ENCODE assay signal across 9 mouse cellular contexts in genomic region chr7:16364319-16364718, GRCm38 (mm10). TPM values are rescaled to one million over a fixed set of nuclear protein-coding genes. Genes with fewer than 3 reads are reported as not detected.
DNase-seq lines count a peak whose midpoint lies in the region; ATAC-seq and TF ChIP-seq lines count a peak whose summit lies in the region.
"Had no signal": no experiment of that assay in that cellular context is flagged by ENCODE, and none has a peak within 500 bp of the region (broad histone marks: within the 10 kb centered on the region; RNA-seq: fewer than 3 reads in every experiment).

No protein-coding gene starts in this region.

- H3K4me2 ChIP-seq in heart, embryonic 14.5 days (ENCODE audit: low read length), result no peak overlapping the region

- no peak overlapping the region for H3K9ac ChIP-seq in heart, embryonic 14.5 days (ENCODE audit: low read length)
- H3K9ac ChIP-seq: liver, embryonic 14.5 days had no signal

- H3K36me3 ChIP-seq in heart, embryonic 14.5 days (ENCODE audit: control insufficient read depth, insufficient read depth, low read length), result peaks cover 89% of the 10 kb centered on the region
- peaks cover 21% of the 10 kb centered on the region for H3K36me3 ChIP-seq in spleen, adult 2 months (ENCODE audit: control insufficient read depth, insufficient read depth, low read length)

- no peak for TF ChIP-seq CTCF in spleen, adult 2 months (IDR thresholded peaks at IDR 0.05; ENCODE audit: extremely low read depth, insufficient read depth, insufficient read length, insufficient replicate concordance)

- no peak for DNase-seq in heart, adult 8-10 months (ENCODE audit: low spot score)
- DNase-seq in spleen, adult 2 months (ENCODE audit: low read depth in 1 of 2, low spot score in 2 of 2), result peak in 1 of 2 experiments; percentile 41
- no peak for DNase-seq in spleen, postnatal 10 days (ENCODE audit: low spot score in 2 of 2)
- DNase-seq in kidney, postnatal 36 days, result peak; percentile 18 to 50
- DNase-seq in ovary, adult 18-20 months (ENCODE audit: low spot score), result no peak
- DNase-seq in adrenal gland, postnatal 36 days, result no peak
- no peak for DNase-seq in cerebellum, adult 11-12 months

- H3K9me3 ChIP-seq in heart, embryonic 14.5 days (ENCODE audit: control insufficient read depth, low read length), result no peaks in the 10 kb centered on the region

- TF ChIP-seq POLR2A in spleen, adult 2 months (IDR thresholded peaks at IDR 0.05; ENCODE audit: low read depth, low read length), result no peak

- 58% methylated on average over 1 of the region's 1 CpGs for WGBS in heart, embryonic 14.5 days
- 28% methylated on average over 1 of the region's 1 CpGs for WGBS in spleen, adult 2 months

- no peaks in the 10 kb centered on the region for H3K27me3 ChIP-seq in heart, embryonic 14.5 days (ENCODE audit: control insufficient read depth, insufficient read depth, low read length)
- H3K27me3 ChIP-seq in spleen, adult 2 months (ENCODE audit: control insufficient read depth, insufficient read depth, low read length), result no peaks in the 10 kb centered on the region

- no peak for ATAC-seq in heart, embryonic 14.5 days (ENCODE audit: insufficient number of reproducible peaks, insufficient read depth, low FRiP score, low read depth)

- H3K4me1 ChIP-seq in heart, embryonic 14.5 days (ENCODE audit: control insufficient read depth in 2 of 2, insufficient read depth in 2 of 2, low read length in 2 of 2), result peaks cover 5 to 17% of the 10 kb centered on the region in 2 experiments; a peak in 2 of 4 replicates
- H3K4me1 ChIP-seq in spleen, adult 2 months (ENCODE audit: control insufficient read depth, insufficient read depth, insufficient read length), result peaks cover 15% of the 10 kb centered on the region; the same call in 1 of the 2 replicates

- peak overlapping the region; percentile 10 to 53; a peak in 3 of 4 replicates for H3K27ac ChIP-seq in heart, embryonic 14.5 days (replicated peaks in 1 of 2; ENCODE audit: control insufficient read depth in 1 of 2, insufficient read depth in 1 of 2, low read depth in 2 of 2, low read length in 2 of 2)
- H3K27ac ChIP-seq in spleen, adult 2 months (ENCODE audit: insufficient read depth, low read length), result peak overlapping the region; percentile 78
- H3K27ac ChIP-seq: liver, embryonic 14.5 days had no signal

- H3K4me3 ChIP-seq in heart, embryonic 14.5 days (ENCODE audit: control insufficient read depth in 1 of 2, insufficient read depth in 1 of 2, low read depth in 1 of 2, low read length in 2 of 2), result no peak overlapping the region
- no peak overlapping the region for H3K4me3 ChIP-seq in spleen, adult 2 months (ENCODE audit: extremely low read depth, insufficient read depth, insufficient read length)

RNA-seq across cellular contexts. Expression of gene Sae1, which starts 23.3 kb away (rescaled TPM):
- 179 and 183 TPM in 2 replicates for polyA plus RNA-seq in heart, embryonic 14.5 days (2014; fragmentation: Nextera tagmentation; extraction: Ambion mirVana)
- total RNA-seq in heart, adult 8-10 months (2022), result 10 to 100 TPM; 31.6 to 38.8 (median 36.1) TPM
- 16.7 and 20.7 TPM in 2 replicates for polyA plus RNA-seq in spleen, adult 2 months (2012; rRNA removed)
- total RNA-seq in adrenal gland, postnatal 36 days (2021), result 10 to 100 TPM; 69.1 to 70.8 TPM

RNA-seq across cellular contexts. Expression of gene Zc3h4, which starts 36.4 kb away (rescaled TPM):
- 8.6 and 10.6 TPM in 2 replicates for polyA plus RNA-seq in heart, embryonic 14.5 days (2014; fragmentation: Nextera tagmentation; extraction: Ambion mirVana)
- 10 to 100 TPM; 22.6 to 32.9 (median 28.8) TPM for total RNA-seq in heart, adult 8-10 months (2022)
- polyA plus RNA-seq in spleen, adult 2 months (2012; rRNA removed), result 47.2 and 57.2 TPM in 2 replicates
- total RNA-seq in adrenal gland, postnatal 36 days (2021), result 10 to 100 TPM; 38.3 to 39.0 TPM

RNA-seq across cellular contexts. Expression of gene Bbc3, which starts 56.1 kb away (rescaled TPM):
- polyA plus RNA-seq in heart, embryonic 14.5 days (2014; fragmentation: Nextera tagmentation; extraction: Ambion mirVana), result 3.8 and 5.2 TPM in 2 replicates
- 1 to 10 TPM; 2.8 to 5.1 (median 4.4) TPM for total RNA-seq in heart, adult 8-10 months (2022)
- 22.9 and 45.7 TPM in 2 replicates for polyA plus RNA-seq in spleen, adult 2 months (2012; rRNA removed)
- total RNA-seq in adrenal gland, postnatal 36 days (2021), result 1 to 10 TPM; 3.6 to 4.7 TPM

Comparison
In these comparisons a context has a peak if more than half of its experiments do, and no peak if none do; other contexts are left out.
1. DNase-seq: peak in kidney, postnatal 36 days (2 of 2); none in heart, adult 8-10 months (single experiment), spleen, postnatal 10 days (0 of 2), ovary, adult 18-20 months (single experiment), adrenal gland, postnatal 36 days (0 of 2) and cerebellum, adult 11-12 months (single experiment).